Mouse (Mus musculus): ENCODE data around the gene Dok7.

The Dok7 gene

DNA sequence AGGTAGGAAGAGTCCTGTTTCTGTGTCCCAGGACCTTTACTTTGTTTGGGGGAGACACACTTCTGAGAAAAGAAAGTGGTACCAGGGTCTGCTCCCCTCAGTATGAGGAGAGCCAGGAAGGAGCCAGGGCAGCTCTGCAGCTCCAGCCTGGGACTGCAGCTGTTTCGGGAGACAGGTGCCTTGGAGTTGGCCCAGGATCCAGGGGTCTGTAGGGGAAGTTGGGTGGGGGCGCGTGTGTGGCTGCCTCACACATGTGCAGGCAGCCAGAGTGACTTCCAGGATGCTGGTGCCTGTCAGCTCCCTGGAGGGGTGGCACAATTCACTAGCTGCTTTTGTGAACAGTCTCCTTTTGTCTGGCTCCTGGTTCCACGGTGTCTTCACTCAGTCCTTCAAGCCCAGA lies 1.0 kb downstream of the Dok7 start:
- DNase-seq (ENCODE audit: low read depth), result no peak

DNA sequence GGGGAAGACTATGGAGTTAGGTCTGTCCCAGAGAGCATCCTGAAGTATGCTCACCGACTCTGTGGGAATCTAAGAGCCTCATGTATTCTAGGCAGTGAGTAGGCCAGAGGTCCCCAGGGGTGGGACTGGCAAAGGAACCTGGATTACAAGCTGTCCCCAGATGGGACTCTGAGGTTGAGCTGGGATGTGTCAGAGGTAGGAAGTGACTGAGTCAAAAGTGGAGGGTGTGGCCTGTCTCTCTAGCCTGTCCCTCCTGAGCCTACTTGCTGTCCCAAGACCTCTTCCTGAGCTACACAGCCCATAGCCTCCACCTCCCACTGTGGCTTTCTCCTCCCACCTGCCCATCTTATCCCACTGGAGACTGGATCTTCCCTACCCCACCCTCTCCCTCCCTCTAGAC lies 1.6 kb downstream of the Dok7 start:
- DNase-seq (ENCODE audit: low read depth), result no peak

GRCm38 (mm10) chr5:35060098-35060497 lies 3.5 kb downstream of the Dok7 start:
- no peak for DNase-seq (ENCODE audit: low read depth)

DNA sequence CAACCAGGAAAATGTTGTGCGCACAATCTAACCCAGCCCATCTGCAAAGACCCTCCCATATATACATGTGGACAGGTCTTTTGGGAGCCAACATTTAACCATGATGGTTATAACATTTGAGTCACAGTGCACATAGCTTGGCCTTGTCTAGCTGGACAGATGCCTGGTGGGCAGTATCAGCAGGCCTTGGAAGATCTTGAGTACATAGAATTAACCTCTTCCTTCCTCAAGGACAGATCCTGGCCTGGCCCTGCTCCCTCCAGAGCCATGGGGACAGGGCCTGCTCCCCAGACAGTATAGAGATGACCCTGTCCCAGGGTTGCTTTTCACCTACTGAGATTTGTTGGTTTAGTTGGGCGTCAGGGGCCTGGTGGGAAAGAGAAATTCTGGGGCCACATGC lies 13.3 kb downstream of the Dok7 start:
- DNase-seq (ENCODE audit: low read depth), result no peak

GRCm38 (mm10) chr5:35070314-35070713 lies 13.7 kb downstream of the Dok7 start:
- no peak for DNase-seq (ENCODE audit: low read depth)

DNA sequence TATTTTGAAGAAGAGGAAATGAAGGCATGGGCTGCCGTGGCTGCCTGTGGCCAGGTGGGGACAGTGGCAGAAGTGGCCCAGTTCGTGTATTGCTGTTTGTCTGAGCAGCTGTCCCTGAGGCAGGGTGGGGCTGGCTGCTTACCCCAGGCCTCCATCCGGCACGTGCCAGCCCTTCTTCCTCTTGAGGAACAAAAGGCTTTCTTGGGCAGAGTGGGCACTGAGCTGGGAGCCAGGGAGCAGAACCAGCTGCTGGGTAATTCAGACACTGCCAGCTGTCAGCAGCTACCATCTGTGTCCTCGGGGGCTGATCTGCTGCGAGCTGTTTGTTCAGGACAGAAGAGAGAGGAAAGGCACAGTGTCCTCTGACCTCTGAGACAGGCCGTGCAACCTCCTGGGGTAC lies 14.4 kb downstream of the Dok7 start:
- no peak for DNase-seq (ENCODE audit: low read depth)

DNA sequence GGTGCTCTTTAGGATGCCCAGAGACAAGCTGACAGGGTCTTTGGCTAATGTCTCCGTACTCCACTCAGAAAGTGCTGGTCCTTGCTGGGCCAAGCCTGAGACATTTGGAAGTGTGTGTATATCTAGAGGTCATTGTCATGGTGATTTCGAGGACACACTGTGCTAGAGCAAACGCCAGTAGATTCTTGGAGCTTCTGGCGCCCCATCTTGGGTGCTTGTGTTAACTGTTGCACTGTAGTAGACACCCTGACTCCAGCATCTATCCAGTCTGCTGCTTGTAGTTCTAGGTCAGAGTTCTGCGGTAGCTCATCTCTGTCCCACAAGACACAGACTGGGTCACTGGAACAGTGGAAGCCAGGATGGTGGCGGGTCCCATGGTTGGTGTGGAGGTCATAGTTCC lies 15.3 kb downstream of the Dok7 start:
- no peak for DNase-seq (ENCODE audit: low read depth)

- DNase-seq (ENCODE audit: low read depth), result no peak
Observed at GRCm38 (mm10) chr5:35073235-35073634, 16.7 kb downstream of the Dok7 start.

DNA sequence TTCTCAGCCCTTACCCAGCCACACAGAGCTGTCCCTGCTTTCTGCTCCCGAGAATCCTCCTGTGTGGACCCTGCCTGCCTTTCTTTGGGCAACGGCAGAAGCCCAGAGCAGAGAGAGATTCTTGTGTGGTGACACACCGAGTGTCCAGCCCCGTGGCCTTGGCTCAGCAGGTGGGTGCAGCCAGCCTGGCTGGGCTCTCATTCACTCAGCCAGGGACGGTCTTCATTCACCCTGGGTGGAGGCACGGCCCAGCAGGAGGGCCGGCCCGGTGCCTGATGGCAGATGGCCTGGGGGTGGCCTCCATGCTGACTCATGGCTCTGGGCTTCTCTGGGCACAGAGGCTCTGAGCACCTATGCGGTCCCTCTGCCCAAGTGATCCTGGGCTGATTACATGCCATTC lies 17.4 kb downstream of the Dok7 start:
- no peak for DNase-seq (ENCODE audit: low read depth)

- DNase-seq (ENCODE audit: low read depth), result no peak
Observed at GRCm38 (mm10) chr5:35076369-35076768, 19.8 kb downstream of the Dok7 start.

DNA sequence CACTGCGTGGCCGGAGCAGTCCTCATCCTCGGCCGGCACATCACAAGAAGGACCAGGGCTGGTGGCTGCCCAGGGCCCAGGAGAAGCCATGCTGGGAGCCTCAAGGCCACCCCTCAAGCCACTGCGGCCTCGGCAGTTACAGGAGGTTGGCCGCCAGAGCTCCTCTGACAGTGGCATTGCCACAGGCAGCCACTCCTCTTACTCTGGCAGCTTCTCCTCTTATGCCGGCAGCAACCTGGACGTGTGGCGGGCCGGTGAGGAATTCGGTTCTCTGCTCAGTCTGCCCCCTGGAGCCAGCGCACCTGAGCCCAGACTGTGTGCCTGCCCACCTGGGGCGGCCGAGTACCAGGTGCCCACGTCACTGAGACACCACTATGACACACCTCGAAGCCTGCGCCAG lies 22.5 kb downstream of the Dok7 start:
- DNase-seq (ENCODE audit: low read depth), result no peak

DNA sequence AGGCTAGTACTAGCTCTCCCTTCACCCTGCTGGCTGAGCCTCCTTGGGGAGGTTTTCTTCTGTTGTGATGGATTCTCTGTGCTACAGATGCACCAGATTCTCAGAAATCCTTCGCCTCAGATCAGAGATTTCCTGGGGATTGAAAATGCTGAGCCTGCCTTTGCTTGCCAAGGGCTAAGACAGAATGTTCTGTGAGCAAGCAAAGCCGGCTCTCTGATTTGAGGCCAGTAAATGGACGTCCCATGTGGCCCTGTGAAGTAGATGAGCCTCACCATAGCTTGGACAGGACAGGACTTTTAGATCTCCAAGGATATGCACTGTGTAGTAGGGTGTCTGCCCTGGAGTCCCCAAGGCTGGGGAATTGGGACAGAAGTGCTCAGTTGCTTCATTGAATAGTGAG lies 28.3 kb downstream of the Dok7 start:
- DNase-seq (ENCODE audit: low read depth), result no peak

GRCm38 (mm10) chr5:35088785-35089613 lies 32.4 kb downstream of the Dok7 start:
- peak; percentile 75 for DNase-seq (ENCODE audit: low read depth)

DNA sequence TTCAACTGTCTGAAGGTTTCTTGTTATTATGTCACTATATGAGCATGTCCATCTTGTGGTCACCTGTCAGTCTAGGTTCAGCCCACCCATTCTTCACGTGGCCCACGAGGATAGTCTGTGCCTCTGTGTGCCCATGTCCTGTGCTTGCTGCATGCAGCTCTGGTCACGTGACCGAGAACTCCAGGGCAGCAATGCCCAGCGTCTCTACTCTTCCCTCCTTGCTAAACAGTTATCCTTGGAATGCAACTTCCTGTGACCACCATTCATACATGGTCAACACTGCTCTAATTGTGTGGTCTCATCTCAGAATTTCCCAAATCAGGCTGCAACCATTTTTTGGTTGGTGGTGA lies 33.0 kb downstream of the Dok7 start:
- DNase-seq (ENCODE audit: low read depth), result no peak

GRCm38 (mm10) chr5:35091636-35092035 lies 35.1 kb downstream of the Dok7 start:
- no peak for DNase-seq (ENCODE audit: low read depth)

GRCm38 (mm10) chr5:35103086-35103485 lies 46.5 kb downstream of the Dok7 start:
- DNase-seq (ENCODE audit: low read depth), result no peak

DNA sequence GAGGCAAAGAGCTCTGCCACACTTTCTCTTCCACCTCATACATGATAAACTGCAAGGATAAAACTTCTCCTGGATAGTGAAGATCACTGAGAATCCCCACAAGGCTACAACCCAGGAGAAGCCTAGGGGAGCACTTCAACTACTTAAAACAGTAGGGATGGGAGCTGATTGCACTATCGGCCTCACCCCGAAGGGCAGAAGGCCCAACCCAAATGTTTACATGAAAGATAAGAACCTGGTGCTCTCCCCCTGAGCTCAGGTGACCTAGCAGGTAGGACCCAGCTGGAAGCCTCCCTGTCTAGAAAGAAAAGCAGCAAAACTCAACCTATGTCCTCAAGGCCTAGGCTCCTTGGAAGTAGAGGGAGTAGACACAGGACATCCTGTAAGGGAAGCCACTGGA lies 47.0 kb downstream of the Dok7 start:
- no peak for DNase-seq (ENCODE audit: low read depth)

- peak; percentile 14 for DNase-seq (ENCODE audit: low read depth)
Observed at GRCm38 (mm10) chr5:35104183-35104959, 47.8 kb downstream of the Dok7 start.

GRCm38 (mm10) chr5:35104960-35105921 lies 48.7 kb downstream of the Dok7 start, which contains the start of gene Lrpap1:
Gene Lrpap1 (minus strand): TSS chr5:35105766.
- peak; percentile 95 for DNase-seq (ENCODE audit: low read depth)

DNA sequence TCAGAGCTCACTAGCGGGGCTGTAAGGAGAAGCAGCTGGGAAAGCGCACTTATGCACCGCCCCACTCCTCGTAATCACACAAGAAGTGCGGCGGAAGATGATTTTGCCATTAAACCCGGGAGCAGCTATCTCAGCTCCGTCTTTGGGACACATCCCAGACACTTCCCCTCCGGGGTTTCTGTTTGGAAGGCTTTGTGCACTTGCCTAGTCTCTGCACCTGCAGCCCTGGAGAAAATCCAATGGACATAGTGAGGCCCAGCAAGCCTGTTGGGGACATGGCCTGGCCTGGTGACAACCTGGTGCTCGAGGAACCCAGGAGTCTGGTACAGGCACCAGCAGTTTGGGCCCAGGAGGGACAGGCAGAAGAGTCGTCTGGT lies 49.3 kb downstream of the Dok7 start:
- DNase-seq (ENCODE audit: low read depth), result no peak

DNA sequence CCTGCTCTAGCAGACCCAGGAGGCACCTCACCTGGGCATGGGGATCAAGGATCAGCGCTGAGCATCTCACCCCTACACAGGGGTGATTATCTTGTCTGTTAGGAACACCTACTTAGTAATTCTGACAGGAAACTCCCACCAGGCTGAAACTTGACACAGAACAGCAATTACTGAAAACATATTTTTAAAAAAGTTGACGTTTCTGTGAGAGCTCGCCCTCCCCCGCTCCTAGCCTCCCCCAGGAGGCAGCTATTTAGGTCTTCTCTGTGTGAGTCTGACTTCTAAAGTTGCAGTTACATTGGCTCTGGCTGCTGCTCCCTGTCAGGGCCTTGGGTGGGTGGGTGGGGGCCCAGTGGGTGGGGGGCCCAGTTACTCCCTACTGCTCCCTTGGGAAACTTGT lies 55.9 kb downstream of the Dok7 start:
- DNase-seq (ENCODE audit: low read depth), result no peak

- no peak for DNase-seq (ENCODE audit: low read depth)
Observed at GRCm38 (mm10) chr5:35116002-35116401, 59.4 kb downstream of the Dok7 start.

Data from induced T-regulatory cell, adult 2 months (primary cell).